Mouse (Mus musculus) cerebellum, postnatal 10 days (tissue): Measurements from ENCODE around the gene Exog.

Source experiments
- DNase-seq, 2 experiments: peaks; one replicate each; pipeline ENCODE4 v3.0.0; 2021; ENCODE audit warnings: mixed read lengths in 2 of 2

The Exog gene

GRCm38 (mm10) chr9:119460410-119460809 lies 15.7 kb downstream of the Exog start:
- DNase-seq: peak; percentile 82 to 87

- no peak for DNase-seq
These were observed 20.3 kb downstream of the Exog start for GRCm38 (mm10) chr9:119465056-119465455.

- DNase-seq: peak; percentile 92
These were observed 20.9 kb downstream of the Exog start for GRCm38 (mm10) chr9:119465595-119465994.

- DNase-seq: no peak
These were observed 25.1 kb downstream of the Exog start for GRCm38 (mm10) chr9:119469691-119470353.

- no peak for DNase-seq
These were observed 27.7 kb downstream of the Exog start for GRCm38 (mm10) chr9:119472412-119472918.

- DNase-seq: no peak
These were observed 28.3 kb downstream of the Exog start for GRCm38 (mm10) chr9:119473011-119473410.

- DNase-seq: no peak
These were observed 28.9 kb downstream of the Exog start for GRCm38 (mm10) chr9:119473608-119474164.

GRCm38 (mm10) chr9:119474717-119475611 lies 30.2 kb downstream of the Exog start:
- DNase-seq: no peak

- peak in 1 of 2 experiments; percentile 23 for DNase-seq
These were observed 33.0 kb downstream of the Exog start for GRCm38 (mm10) chr9:119477754-119478153.

- DNase-seq: peak; percentile 72 to 75
These were observed 33.6 kb downstream of the Exog start for GRCm38 (mm10) chr9:119478345-119478744.

GRCm38 (mm10) chr9:119479297-119479696 lies 34.6 kb downstream of the Exog start:
- peak; percentile 63 to 77 for DNase-seq

GRCm38 (mm10) chr9:119481612-119482011 lies 36.9 kb downstream of the Exog start:
- no peak for DNase-seq

GRCm38 (mm10) chr9:119483554-119484353 lies 39.0 kb downstream of the Exog start:
- DNase-seq: peak; percentile 83 to 88

GRCm38 (mm10) chr9:119484420-119484819 lies 39.7 kb downstream of the Exog start:
- no peak for DNase-seq

GRCm38 (mm10) chr9:119484868-119485267 lies 40.1 kb downstream of the Exog start:
- no peak for DNase-seq

- no peak for DNase-seq
These were observed 51.6 kb downstream of the Exog start for GRCm38 (mm10) chr9:119496354-119496753.

GRCm38 (mm10) chr9:119496960-119497359 lies 52.2 kb downstream of the Exog start:
- DNase-seq: peak in 1 of 2 experiments; percentile 56

- DNase-seq: peak; percentile 51 to 61
These were observed 53.0 kb downstream of the Exog start for GRCm38 (mm10) chr9:119497546-119498246.

GRCm38 (mm10) chr9:119498247-119498607 lies 53.5 kb downstream of the Exog start:
- DNase-seq: no peak

GRCm38 (mm10) chr9:119498885-119499284 lies 54.1 kb downstream of the Exog start:
- no peak for DNase-seq

GRCm38 (mm10) chr9:119503613-119504012 lies 58.9 kb downstream of the Exog start:
- no peak for DNase-seq
